Mouse (Mus musculus) G1E (cell line): ENCODE measurements around the gene Stat6.

Experiments used
- CTCF ChIP-seq: IDR thresholded peaks from 2 replicates; pipeline ENCODE4 v1.5.1; 2012; ENCODE audit warnings: low read depth, low read length, inconsistent platforms, mixed read lengths
- GATA1 ChIP-seq: IDR thresholded peaks from 2 replicates; pipeline ENCODE4 v1.6.1; 2012; ENCODE audit warnings: borderline replicate concordance, low read length, inconsistent platforms, mixed read lengths

DNA sequence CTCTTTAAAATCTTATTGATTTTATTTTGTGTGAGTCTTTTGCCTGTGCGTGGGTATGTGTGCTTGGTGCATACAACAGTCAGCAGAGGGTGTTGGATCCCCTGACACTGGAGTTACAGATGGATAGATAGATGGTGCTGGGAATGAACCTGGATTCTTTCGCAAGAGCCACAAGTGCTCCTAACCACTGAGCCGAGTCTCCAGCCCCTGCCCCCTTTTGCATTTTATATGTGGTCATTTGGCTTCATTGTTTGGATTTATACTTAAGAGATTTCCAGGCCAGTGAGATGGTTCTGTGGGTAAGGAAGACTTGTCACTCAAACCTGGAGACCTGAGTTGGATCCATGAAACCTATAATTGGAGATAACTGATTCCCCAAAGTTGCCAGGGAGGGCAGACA, 37.1 kb downstream of the Stat6 start:
- TF ChIP-seq CTCF (no peak), GATA1 (no peak)
